Mouse (Mus musculus) lung, postnatal 25 days (tissue): ENCODE data around the gene Cfap221.

Experiments
- DNase-seq: peaks from one replicate; pipeline ENCODE4 v3.0.0; 2022; ENCODE audit warnings: low spot score

Cfap221 gene

DNA sequence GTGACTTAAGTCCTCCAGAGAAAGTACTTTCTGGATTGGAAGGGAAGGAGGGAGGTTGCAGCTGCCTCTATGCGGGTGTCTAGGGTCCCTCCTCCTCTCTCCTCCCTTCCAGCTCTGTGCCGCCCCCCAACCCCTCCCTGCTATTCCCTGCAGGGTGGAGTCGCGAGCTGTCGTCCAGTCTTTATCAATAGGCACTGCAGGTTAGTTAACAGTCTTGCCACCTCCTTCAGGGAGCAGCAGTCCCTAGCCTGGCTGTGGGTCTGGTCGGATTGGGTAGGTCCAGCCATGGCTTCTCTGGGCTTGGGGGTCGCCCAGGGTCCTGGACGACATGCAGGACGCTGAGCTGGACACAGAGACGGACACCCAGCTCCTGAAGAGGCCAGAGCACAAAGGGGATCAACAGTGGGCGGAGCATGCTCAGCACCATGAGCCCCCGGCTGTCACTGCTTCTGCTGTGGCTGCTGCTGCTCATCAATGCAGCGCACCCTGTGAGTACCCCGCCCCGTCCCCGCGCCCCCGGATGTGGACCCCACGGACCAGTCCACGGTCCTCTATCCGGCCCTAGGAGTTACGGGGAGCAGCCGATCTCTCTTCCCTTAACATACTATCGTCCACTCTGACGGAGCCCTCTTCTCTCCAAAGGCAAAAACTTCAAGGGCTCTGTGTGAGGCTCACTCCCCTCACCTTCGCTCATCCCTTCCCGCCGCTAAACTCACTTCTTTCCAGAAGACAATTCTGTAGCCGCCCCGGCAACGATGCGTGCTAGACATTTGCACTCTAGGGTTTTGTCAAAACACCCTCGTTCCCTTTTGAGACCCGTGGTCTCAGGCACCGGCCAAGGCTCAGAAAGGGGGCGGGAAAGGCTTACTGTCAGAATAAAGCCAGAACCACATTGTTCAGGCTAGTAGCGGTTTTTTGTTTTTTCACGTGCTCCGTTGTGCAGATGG is 10.1 kb upstream of the Cfap221 start, which contains the start of gene Sctr:
Gene Sctr (plus strand): TSS at position 51 of the 947 bp plus-strand sequence.
- no peak for DNase-seq

DNA sequence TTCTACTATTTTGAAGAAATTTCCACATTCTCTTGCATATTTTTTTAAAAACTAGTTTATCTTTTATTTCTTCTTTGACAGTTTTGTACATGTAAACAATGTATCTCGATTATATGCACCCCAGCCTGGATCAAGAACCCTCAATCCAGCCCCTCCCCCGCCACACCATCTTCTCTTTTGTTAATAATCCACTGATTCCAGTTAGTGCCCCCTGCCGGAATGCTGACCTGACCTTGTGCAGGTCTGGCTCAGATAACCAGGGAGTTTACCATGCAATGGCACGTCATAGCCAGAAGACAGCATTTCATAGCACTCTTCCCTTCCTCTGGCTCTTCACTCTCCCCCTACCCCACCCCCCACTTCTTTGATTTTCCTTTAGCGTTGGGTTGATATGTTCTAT is 610 bp upstream of the Cfap221 start:
- no peak for DNase-seq

DNA sequence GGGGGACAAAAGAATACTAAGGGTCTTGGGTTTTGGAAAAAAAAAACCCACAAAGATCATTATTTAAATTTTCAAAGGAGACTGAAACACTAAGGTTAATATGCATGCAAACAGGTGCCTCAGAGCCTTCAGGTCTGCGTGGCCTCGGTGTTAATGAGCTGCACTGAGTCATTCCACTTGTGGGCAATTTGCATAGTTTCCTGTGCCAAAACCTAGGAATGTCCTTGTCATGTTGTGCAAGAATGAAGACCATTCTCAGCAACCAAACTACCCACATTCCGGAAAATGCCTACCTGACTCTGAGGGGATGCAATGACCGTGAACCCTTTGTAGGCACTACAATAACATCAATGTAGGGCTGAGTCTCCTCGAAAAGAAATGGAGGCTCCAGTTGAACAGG is 10.5 kb downstream of the Cfap221 start:
- no peak for DNase-seq

DNA sequence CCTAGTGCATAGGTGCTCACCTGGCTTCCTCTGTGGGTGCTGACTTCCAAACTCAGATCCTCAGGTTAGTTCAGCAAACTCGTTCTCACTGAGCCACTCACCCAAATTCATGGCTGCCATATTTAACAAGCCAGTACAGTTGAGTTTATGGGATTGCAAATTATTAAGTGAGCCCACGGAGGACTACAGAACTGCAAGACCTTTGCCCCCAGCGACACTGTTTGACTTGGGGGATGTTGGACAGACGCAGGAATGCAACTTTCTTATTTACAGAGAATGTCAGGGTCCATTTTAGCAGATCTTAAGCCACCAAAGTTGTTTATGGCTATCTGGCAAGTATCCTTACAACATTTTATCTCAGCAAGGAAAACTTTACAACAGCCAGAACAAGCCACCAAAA is 21.9 kb downstream of the Cfap221 start:
- DNase-seq = no peak

DNA sequence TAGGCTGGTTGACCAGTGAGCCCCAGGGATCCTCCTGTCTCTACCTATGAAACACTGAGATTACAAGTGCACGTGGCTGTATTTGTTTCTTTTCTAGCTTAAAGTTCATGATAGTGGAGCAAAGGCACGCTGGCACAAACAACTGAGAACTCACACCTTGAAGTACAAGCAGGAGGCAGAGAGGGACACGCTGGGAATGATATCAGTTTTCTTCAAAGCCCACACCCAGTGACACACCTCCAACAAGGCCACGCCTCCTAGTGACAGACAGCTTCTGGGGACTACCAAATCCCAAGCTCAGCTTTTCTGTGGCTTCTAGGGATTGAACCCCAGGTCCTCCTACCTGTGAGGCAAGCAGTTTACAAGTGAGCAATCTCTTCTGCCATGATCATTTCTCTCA is 23.9 kb downstream of the Cfap221 start:
- no peak for DNase-seq

DNA sequence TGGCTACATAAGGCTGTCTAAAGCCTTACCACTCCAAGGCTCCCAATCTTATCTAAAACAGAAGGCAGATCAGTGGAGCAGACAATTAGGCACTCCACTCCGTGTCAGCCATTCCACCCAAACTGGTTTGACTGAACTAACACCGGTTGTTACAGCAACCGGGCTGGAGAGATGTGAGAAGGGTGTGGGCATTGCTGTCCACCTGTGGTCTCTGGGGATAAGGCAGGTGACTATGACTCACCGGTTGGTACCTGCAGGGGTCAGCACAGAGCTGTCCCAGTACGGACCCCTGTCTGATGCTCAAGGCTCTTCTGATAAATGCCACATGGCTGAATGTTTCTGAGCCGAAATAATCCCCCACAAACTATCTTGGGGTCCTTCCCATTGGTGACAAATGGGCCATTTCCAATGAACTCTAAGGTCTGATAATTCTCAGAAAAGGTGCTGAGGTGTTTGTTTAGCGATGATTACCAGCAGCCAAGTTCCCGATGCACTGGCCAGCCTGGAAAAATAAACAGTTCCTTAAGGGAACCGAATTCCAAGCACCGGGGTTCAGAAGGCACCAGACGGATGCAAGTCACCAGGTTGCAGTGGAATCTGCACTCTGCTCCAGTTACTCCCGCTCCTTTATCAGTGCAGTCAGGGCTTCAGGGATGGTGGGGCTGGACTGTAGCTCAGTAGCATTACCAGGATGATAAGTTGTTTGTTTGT is 31.1 kb downstream of the Cfap221 start:
- DNase-seq = no peak

DNA sequence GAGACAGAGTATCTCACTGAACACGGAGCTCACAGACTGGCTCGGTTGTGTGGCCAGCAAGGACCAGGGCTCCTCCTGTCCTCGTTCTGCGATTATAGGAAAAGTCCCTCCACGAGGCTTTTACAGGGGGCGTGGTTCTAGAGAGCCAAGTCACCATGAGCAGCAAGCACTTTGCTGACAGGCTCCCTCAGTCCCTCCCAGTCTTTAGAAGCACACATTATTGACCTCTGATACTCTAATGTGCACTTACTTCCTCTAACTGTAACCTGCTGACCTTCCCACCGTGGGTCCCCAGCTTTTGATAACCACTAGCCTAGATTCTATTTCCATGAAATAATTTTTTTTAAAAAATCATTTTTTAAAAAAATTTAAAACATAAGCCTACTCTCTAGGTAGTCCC is 37.1 kb downstream of the Cfap221 start:
- DNase-seq = no peak

DNA sequence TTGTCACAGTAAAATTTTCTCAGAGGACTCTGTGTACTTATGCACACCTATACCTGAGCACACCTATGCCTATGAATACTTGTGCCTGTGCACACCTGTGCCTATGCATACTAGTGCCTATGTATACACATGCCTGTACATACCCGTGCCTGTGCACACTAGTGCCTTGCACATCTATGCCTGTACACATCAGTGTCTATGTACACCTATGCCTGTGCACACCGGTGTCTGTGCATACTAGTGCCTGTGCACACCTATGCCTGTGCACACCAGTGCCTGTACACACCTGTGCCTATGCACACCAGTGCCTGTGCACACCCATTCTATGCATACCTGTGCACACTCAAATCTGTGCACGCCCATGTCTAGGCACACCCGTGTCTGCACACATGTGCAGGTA is 37.6 kb downstream of the Cfap221 start:
- DNase-seq = no peak

DNA sequence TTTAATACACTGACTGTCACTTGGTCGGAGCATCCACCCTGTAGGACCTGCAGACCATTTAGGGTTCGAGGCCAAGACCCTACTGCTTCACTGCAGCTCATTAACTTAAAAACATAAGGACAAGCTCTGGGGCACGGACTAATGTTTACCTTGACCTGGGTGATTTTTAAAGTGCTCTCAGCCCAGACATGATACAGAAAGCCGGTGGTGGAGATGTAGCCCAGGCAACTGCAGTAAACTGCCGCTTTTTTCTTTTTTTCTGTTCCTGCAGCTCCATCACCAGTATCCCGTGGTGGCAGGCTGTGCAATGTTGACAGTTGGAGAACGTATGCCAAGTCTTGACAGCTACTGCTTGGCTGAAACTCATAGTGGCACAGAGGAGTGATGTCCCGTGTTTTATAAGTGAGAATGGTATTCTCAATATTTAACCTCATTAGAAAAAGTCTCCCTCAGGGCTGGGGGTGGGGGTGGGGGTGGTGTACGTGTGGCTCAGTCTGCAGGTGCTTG is 39.3 kb downstream of the Cfap221 start:
- no peak for DNase-seq

DNA sequence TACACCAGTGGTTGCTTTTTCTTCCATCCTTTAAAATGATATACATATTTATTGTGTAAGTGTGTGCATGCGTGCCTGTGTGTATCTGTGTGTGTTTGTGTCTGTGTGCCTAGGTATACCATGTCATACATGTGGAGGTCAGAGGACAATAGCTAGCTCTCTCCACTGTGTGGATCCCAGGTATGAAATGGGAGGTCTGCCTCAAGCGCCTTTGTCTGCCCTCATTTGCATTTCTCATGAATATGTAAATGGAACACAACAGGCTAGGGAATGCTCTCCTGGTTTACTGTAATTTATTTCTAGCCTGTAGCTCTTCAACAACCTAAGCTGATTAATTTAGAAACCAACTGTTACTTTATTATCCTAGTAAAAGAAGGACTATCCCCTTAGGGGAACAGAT is 42.4 kb downstream of the Cfap221 start:
- no peak for DNase-seq

DNA sequence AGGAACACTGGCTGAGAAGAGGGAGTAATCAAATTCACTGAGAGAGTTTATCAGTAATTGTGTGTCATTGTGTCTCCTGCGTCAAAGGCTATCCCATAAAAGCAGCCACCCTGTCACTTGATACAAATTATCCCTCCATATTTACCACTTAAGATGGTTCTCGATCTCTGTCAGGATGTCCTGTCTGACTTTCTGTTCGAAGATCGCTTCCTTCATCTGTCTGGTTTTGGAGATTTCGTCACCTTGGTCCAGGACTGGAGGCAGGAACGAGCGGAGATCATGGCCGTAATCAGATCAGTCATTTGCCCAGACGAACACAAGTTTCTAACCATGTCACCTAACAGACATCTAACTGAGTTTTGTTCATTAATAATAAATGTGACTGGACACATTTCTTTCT is 43.6 kb downstream of the Cfap221 start:
- no peak for DNase-seq

DNA sequence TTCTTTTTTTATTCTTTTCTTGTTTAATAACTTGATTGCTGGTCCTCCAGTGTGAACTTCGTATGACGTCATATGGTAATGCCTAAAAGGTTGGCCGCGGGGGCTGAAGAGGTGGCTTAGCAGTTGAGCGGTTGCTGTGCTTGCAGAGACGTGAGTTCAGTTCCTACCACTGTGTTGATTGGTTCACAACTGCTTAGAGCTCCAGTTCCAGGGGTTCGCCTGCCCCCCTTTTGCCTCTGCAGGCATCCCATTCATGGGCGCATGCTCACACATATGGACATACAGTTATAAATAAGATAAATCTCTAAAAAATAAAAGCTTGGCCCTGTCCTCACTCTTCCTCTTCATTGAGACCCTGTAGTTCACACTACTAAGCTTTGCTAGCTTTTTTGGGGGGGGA is 46.9 kb downstream of the Cfap221 start:
- no peak for DNase-seq

DNA sequence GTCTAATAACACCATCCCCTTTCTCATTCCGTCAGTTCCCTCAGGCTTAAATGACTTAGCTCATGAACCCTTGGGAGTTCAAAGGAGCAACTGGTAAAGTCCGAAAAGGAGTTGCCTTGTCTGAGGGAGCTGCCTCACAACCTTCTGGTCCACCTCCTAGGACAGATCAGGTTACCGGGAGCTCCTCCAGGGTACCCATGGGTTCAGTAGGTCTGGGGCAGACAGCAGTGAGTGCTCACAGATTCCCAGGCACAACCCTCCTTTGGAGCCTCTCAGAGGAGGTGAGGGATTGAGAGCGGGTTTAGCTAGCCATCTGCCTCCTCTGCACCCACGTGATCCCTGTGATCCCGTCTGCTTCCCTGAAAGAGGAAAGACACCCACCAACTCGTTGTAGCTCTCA is 60.2 kb downstream of the Cfap221 start:
- DNase-seq = no peak

DNA sequence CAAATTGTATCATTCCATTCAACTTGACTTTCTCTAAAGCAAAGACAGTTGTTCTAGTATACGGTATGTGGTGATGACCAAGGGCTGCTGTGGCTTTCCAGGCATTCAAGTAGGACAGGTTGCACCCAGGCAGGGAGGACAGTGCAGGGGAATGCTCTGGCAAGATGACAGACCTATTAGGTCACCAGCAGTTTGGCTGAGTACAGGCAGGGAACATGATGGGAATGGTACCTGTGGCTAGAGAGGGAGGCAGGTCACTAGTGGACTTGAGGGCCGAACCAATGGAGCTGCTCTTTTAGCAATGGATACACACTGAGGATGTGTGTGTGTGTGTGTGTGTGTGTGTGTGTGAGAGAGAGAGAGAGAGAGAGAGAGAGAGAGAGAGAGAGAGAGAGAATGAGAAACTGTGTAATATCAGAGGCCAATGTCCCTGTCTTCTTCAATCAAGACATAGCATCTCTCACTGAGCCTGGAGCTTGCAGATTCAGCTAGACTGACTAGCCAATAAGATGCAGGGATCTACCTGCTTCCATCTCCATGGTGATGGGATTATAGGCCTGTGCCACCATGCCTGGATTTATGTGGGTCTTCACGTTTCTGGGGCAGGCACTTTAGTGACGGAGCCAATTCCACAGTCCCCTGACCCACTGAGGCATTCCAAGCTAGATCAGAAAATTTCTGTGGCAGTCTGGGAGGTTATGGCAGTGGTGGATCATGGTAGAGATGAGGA is 65.4 kb downstream of the Cfap221 start:
- DNase-seq = no peak

DNA sequence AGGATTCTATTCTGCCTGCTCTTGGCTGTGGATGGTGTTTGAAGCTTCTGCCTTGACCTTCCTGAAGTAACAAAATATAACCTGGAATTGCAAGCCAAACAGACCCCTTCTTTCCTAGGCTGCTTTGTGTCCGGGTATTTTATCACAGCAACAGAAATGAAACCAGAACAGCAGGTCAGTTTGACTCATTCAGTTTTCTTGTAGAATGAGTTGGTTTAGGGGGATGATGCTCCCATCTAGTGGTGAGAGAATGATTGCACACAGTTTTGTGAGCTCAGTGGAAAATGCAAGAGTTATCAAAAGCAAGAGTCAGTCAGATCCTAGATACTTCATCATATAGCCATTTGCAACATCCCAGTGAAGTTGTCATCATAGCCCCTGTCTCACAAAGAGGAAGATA is 67.3 kb downstream of the Cfap221 start:
- DNase-seq = peak; percentile 20

DNA sequence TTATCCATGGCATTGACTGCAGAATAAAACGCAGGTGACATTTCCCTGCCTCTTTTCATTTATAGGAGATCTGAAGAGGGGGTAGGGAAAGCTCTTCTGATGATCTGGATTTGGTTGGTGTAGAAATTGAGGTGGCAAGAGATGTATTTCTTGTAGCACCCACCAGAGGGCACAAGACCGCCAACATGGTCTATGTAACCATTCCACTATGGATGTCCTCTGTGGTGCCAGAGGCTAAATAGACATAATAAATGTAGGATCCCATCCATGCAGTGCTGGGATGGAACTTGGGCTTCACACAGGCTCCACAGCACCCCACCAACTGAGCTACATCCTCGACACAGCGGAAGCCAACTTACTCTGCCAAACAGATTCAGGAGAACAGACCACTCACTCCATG is 77.7 kb downstream of the Cfap221 start:
- no peak for DNase-seq

DNA sequence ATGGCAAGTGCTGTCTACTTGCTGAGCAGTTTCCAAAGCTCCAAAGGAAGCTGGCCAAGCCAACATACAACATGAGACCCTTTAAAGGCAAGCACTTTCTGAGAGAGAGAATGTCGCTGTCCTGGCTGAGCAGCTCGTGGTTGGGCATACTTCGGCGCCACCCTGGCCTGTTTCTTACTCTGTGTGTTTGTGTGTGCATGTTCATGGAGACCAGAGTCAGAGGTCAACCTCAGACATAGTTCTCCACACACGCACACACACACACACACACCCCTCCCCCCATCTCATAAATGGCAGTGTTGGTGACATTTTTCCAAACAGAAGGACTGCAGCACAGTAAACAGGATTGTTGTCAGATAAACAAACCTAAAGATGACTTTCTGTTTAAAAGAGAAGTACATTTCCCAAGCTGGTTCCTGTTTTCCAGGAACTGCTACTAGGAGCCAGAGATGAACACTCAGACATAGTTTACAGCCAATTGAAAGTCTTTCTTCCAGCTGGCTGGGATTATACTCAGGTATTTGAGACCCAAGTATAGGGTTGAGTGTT is 80.1 kb downstream of the Cfap221 start:
- DNase-seq = no peak

DNA sequence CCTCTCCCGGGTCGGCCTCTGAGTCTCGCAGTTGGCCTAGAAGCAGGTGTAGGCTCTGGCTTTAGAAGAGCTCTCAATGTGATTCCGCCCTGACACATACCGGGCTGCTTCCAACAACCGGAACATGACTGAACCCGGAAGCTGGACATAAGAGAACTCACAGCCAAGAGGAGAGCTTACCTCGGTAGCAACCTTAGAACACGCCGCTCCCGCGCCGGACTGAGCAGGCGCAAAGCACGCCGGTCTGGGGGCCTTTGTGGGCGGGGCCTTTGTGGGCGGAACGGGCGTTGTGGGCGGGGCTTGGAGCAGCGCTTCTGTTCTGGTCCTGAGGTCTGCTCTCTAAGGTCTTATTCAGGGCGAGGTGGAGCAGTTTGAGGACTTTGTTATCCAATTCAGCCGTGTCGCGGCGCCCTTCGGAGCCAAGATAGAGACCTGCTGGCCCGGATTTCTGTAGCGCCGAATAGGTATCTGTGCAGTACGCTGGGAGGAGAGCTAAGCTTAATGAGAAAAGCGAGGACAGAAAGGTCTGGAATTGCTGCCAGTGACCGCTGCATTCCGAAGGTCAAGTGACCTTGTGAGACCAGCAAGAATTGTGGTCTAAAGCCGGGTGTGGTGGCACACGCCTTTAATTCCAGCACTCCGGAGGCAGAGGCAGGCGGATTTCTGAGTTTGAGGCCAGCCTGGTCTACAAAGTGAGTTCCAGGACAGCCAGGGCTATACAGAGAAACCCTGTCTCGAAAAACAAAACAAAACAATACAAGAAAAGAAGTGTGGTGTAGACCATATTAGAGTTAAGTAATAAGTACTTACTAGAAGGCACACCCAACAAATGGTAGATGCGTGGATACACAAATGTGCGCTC is 83.8 kb downstream of the Cfap221 start, which contains the start of gene Tmem177:
Gene Tmem177 (minus strand): TSS at position 256 of the 862 bp plus-strand sequence.
- DNase-seq = peak; percentile 97

DNA sequence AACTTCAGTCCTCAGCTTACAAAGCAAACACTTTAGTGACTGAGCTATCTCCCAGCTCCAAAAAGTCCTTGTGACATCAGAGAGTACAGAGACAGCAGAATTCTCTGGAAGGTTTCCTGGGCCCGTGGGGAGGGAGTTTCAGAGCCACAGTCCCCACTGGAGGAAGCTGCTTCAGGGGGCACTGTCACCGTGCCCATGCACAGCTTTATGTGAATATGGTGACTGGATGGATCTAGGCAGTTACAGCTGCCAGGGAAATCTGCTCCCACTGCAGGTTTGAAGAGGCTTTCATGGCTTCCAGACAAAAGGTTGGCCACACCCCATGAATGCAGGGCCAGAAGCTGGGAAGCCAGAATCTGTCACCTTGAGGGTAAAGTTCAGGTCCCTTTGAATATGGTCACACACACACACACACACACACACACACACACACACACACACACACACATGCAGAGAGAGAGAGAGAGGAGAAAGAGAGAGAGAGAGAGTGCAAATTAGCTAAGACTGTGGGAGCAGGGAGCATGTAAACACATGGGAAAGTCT is 89.8 kb downstream of the Cfap221 start:
- no peak for DNase-seq

DNA sequence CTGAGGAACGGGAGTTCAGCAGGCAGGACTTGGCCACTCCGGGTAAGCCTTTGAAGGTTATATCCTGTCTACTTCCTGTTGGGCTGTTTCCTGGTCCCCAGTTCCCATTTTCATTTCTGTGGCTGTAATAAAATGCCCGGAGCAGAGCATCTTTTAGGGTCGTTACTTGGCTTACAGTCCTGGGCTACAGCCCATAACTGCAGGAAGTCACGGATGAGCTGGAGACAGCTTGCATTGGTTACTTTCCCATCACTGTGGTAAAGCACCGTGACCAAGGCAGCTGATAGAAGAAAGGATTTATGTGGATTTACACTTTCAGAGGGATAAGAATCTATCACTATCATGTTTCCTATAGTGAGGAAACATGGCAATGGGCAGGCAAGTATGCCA is 93.8 kb downstream of the Cfap221 start:
- no peak for DNase-seq
